Mouse (Mus musculus): ENCODE data around the gene Pmpca. TPM values are rescaled to one million over a fixed set of nuclear protein-coding genes. Genes with fewer than 3 reads are reported as not detected.
A peak's percentile ranks its signal among the peaks of the same experiment; 100 is the strongest.

Gene Pmpca
- total RNA-seq, 2 experiments from 2014 or later, result 111 to 112 TPM

GRCm38 (mm10) chr2:26423086-26423485 is 33.9 kb downstream of the Pmpca start:
- DNase-seq (ENCODE audit: low spot score in 2 of 2), result no peak

- DNase-seq (ENCODE audit: low spot score in 2 of 2), result no peak
Observed at GRCm38 (mm10) chr2:26424541-26424940, 35.4 kb downstream of the Pmpca start.

- no peak for DNase-seq (ENCODE audit: low spot score in 2 of 2)
Observed at GRCm38 (mm10) chr2:26429851-26430250, 40.7 kb downstream of the Pmpca start.

GRCm38 (mm10) chr2:26434791-26435572 is 45.8 kb downstream of the Pmpca start:
- no peak for DNase-seq (ENCODE audit: low spot score in 2 of 2)

- no peak for DNase-seq (ENCODE audit: low spot score in 2 of 2)
Observed at GRCm38 (mm10) chr2:26437221-26437620, 48.1 kb downstream of the Pmpca start.

- DNase-seq (ENCODE audit: low spot score in 2 of 2), result no peak
Observed at GRCm38 (mm10) chr2:26438373-26438772, 49.2 kb downstream of the Pmpca start.

- DNase-seq (ENCODE audit: low spot score in 2 of 2), result no peak
Observed at GRCm38 (mm10) chr2:26439671-26440070, 50.5 kb downstream of the Pmpca start.

- no peak for DNase-seq (ENCODE audit: low spot score in 2 of 2)
Observed at GRCm38 (mm10) chr2:26441261-26441660, 52.1 kb downstream of the Pmpca start.

GRCm38 (mm10) chr2:26441688-26442087 is 52.5 kb downstream of the Pmpca start:
- DNase-seq (ENCODE audit: low spot score in 2 of 2), result no peak

GRCm38 (mm10) chr2:26442843-26443242 is 53.7 kb downstream of the Pmpca start:
- DNase-seq (ENCODE audit: low spot score in 2 of 2), result no peak

GRCm38 (mm10) chr2:26443876-26444275 is 54.7 kb downstream of the Pmpca start:
- DNase-seq (ENCODE audit: low spot score in 2 of 2), result no peak

GRCm38 (mm10) chr2:26444368-26444767 is 55.2 kb downstream of the Pmpca start:
- no peak for DNase-seq (ENCODE audit: low spot score in 2 of 2)

GRCm38 (mm10) chr2:26444946-26445665 is 56.0 kb downstream of the Pmpca start, which contains the start of gene Sec16a:
Sec16a (minus strand) TSS chr2:26445216.
- peak; percentile 99 for DNase-seq (ENCODE audit: low spot score in 2 of 2)

GRCm38 (mm10) chr2:26445666-26446445 is 56.7 kb downstream of the Pmpca start:
- DNase-seq (ENCODE audit: low spot score in 2 of 2), result peak; percentile 96 to 98

GRCm38 (mm10) chr2:26446671-26447070 is 57.5 kb downstream of the Pmpca start:
- no peak for DNase-seq (ENCODE audit: low spot score in 2 of 2)

Other genes starting within 250 kb of the Pmpca start
- gene Lhx3, start 181.1 kb upstream of the Pmpca start, total RNA-seq (2021), result not detected
- 10 to 100 TPM; 18.6 to 19.1 TPM for gene Qsox2, start 151.8 kb upstream of the Pmpca start, total RNA-seq (2021)
- gene Ccdc187, start 94.8 kb upstream of the Pmpca start, total RNA-seq (2021), result 1 to 10 TPM in 1 of 2 experiments, under 1 TPM in 1; 0.78 to 1.1 TPM
- 10 to 100 TPM; 83.7 to 84.2 TPM for gene Gpsm1, start 73.8 kb upstream of the Pmpca start, total RNA-seq (2021)
- gene Dnlz, start 37.2 kb upstream of the Pmpca start, total RNA-seq (2021), result 10 to 100 TPM; 26.6 to 27.1 TPM
- gene Card9, start 28.4 kb upstream of the Pmpca start, total RNA-seq (2021), result 1 to 10 TPM; 2.0 to 2.6 TPM
- gene Snapc4, start 8.7 kb upstream of the Pmpca start, total RNA-seq (2021), result 10 to 100 TPM; 80.5 to 89.7 TPM
- 100 to 1,000 TPM; 176 TPM for gene Entr1, start within 50 bp of the Pmpca start, total RNA-seq (2021)
- gene Inpp5e, start 19.9 kb downstream of the Pmpca start, total RNA-seq (2021), result 10 to 100 TPM; 17.2 to 21.0 TPM
- 10 to 100 TPM; 43.9 to 46.1 TPM for gene Sec16a, start 55.9 kb downstream of the Pmpca start, total RNA-seq (2021)
- 10 to 100 TPM; 43.9 to 46.7 TPM for gene Notch1, start 127.3 kb downstream of the Pmpca start, total RNA-seq (2021)
- 100 to 1,000 TPM in 1 of 2 experiments, 10 to 100 TPM in 1; 82.2 to 102 TPM for gene Egfl7, start 190.7 kb downstream of the Pmpca start, total RNA-seq (2021)
- not detected for gene Gm20532, start 197.3 kb downstream of the Pmpca start, total RNA-seq (2021)
- 1 to 10 TPM; 2.1 to 2.5 TPM for gene Agpat2, start 215.1 kb downstream of the Pmpca start, total RNA-seq (2021)
- 10 to 100 TPM; 75.0 to 82.7 TPM for gene Fam69b, start 239.1 kb downstream of the Pmpca start, total RNA-seq (2021)